Mouse (Mus musculus): ENCODE measurements around the gene Tcstv3.
"Not testable (repeated sequence)": the region's sequence is repeated elsewhere in the genome, so short reads cannot be mapped to it uniquely, and the experiment has no call there.

The Tcstv3 gene

DNA sequence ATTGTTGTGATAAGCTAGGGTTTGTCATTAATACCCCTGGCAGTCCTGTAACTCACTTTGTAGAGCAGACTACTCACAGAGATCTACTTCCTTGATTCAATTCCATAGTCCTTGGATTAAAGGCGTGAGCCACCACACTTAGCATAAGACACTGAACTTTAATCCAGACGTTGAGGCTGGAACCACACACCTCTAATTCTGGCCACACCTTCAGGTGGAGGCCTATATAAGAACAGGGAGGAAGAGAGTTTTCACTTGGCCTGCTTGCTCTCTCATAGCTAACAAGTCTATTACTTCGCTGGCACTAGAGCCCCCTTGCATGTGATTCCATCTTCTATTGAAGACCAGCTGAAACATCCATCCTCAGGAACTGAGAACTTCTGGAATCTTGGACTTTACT is at the start of gene Tcstv3:
Tcstv3 (plus strand) TSS at position 301 of the 400 bp plus-strand sequence.
- DNase-seq (ENCODE audit: low spot score in 2 of 2): not testable (repeated sequence)

DNA sequence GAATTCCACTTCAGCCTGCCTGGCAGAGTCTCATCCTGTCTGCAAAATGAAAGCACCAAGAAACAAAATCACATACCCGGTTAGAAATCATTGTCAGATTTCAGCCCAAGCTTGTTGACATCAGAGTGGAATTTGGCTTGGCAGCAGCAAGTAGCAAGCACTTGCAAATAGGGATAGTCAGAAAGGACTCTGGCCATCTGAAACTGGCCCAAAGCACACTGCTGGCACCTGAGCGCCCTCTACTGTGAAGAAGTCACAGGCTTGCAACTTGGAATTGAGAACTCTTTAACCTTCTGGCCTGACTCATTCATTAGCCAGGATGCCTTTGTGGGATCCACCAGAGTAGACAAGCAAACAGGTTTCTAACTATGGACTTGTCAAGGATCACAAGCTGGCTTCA is 38.8 kb upstream of the Tcstv3 start:
- not testable (repeated sequence) for DNase-seq (ENCODE audit: low spot score in 2 of 2)

DNA sequence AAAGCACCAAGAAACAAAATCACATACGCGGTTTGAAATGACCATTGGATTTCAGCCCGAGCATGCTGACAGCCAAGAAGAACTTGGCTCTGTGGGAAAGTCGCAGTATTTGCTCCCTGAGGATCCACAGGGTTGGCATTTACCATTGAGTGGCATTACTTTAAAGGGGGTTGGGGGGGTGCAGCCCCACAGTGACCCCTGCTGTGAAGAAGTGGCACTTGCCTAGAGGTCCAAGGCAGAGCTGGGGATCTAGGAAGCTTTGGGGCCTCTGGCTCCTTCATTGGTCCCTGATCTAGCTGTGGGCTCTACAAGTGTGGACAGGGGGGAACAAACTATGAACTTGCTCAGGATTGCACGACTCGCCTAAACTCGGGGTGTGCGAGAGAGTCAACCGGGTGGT is 37.9 kb upstream of the Tcstv3 start:
- no peak for DNase-seq (ENCODE audit: low spot score in 2 of 2)

DNA sequence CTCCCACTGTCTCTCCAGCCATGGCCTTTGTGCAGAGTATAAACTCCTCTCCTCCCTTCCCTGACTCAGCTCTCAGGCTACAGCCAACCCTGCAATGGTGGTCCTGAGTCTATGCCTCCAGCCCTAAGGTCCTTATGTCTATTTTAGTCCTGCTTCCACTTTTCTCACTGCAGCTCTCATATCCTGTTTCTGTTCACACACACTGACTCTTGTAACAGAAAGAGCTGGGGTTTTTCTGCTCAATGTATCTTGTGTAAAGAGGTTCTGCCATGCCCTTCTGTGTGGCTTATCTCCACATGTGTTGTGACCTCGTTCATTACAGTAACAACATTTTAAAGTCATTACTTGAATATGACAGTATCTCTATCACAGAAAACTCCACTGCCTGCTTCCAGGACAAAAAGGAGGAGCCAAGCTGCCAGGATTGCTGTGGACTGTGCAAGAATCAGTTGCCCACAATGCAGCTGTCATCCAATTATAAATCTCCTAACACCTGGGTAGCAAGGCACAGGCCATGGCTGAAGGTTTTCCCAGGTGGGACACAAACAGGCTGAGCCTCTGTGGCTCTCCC is 17.3 kb upstream of the Tcstv3 start:
- peak; percentile 19 to 48 for DNase-seq (ENCODE audit: low spot score in 2 of 2)

DNA sequence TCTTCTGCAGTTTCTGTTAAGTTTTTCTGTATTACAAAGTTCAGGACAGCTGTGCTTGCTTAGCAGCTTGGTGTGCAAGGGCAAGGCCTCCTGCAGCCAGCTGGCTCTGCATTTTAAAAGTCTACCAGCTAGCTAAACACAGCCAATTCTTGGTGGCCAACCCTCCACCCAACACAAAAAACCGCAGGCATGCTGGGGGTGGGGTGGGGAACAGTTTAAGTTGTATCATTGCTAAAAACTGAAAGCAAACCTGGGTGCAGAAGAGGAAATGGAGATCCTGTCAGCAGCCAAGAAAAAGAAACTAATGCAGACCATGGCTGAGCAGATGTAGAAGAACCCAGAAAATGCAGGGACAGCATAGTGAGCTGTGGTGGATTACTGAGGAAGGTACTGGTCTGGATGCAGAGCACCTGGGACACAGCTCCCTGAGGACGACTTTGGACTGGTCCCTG is 16.7 kb upstream of the Tcstv3 start, which contains the start of gene BC147527:
BC147527 (plus strand) TSS at position 402 of the 452 bp plus-strand sequence.
- peak; percentile 77 to 83 for DNase-seq (ENCODE audit: low spot score in 2 of 2)

DNA sequence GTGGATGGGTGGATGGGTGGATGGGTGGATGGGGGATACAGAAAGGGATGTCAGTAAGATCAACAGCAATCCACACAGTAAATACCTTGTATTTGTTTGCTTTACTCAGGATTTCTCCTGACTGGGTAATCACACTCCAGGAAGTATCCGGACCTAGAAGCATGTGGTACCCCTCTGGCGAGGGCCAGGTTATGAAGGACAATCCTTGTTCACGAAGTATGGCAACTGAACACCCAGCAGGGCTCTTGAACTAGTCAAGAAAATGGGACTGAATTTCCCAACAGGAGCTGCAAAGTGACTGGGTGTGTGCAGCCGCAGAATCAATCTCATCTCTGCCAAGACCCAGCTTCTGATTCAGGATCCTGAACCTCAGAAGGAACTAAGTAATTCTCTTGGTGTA is 15.8 kb upstream of the Tcstv3 start:
- no peak for DNase-seq (ENCODE audit: low spot score in 2 of 2)

DNA sequence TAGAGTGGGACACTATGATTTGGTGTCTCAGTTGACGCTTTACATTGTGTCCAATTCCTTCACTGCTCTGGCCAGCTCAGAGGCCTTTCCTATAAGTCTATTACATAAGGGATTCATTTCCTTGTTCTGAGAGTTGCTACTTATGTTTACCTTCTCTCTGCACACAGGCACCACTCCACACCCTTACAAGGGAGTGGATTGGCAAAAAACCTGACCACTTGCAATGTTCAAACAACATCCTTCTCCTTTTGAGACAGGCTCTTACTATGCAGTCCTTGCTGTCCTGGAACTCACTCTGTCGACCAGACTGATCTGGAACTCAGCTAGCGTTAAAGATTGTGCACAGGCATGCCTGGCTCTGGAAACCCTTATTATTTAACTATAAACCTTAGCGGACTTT is 5.9 kb upstream of the Tcstv3 start:
- DNase-seq (ENCODE audit: low spot score in 2 of 2): no peak

DNA sequence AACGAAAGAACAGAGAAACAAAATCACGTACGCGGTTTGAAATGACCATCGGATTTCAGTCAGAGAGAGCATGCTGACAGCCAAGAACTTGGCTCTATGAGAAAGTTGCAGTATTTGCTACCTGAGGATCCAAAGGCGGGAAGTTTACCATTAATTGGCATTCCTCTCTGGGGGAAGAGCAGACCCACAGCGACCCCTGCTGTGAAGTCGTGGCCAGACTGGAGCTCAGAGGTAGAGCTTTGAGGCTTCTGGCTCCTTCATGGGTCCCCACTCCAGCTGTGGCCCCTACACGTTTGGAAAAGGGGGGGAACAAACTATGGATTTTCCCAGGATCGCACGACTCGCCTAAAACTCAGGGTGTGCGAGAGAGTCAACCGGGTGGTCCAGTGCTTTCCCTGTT is 3.1 kb upstream of the Tcstv3 start:
- peak in 1 of 2 experiments; percentile 22 for DNase-seq (ENCODE audit: low spot score in 2 of 2)

DNA sequence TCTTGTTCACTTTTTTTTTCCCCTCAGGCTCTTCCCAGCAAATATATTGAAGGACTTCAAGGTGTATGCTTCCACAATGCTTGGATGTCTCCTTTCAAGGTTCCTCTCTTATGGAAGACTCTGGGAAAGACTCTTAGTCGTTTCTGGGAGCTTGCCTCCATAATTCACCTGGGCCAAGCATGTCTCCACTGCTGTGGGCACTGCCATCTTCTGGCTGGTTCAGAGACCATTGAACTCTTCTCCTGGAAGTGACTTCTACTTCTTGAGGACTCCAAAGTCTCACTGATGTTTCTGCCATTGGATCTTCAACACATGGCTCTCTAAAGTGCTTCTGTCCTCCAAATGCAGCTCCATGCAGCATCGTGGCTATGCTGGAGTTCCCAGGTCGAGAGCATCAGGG is 3.5 kb downstream of the Tcstv3 start:
- DNase-seq (ENCODE audit: low spot score in 2 of 2): no peak

DNA sequence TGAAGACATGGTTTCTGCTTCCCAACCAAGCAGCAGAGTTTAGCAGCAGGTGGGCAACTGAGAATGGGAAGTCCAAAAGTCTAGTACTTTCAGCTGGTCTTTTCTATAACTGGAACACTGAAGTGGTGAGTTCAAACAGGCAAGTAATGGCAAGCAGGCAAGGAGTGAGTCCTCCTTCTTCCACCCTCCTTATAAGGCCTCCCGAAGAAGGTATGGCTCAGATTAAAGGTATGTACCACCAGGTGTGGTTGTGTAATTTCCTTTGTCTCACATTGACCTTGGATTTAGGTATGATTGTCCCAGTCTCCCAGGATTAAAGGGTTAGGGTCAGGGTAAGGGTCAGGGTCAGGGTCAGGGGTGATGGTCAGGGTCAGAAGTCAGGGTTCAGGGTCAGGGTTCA is 4.0 kb downstream of the Tcstv3 start:
- DNase-seq (ENCODE audit: low spot score in 2 of 2): no peak

Measured in spleen, postnatal 36 days (tissue).